Mouse (Mus musculus) bone marrow macrophage, adult 2 months (primary cell): Measurements from ENCODE around the gene Mrpl43.
A peak's percentile ranks its signal among the peaks of the same experiment; 100 is the strongest.

Experiments used
- CTCF ChIP-seq: IDR thresholded peaks from 2 replicates; pipeline ENCODE4 v1.5.1; 2012; ENCODE audit warnings: low read depth, mild to moderate bottlenecking, low read length, moderate library complexity
- POLR2A ChIP-seq: IDR thresholded peaks from 2 replicates; pipeline ENCODE4 v1.6.1; 2012; ENCODE audit warnings: mild to moderate bottlenecking, low read depth, low read length, borderline replicate concordance

DNA sequence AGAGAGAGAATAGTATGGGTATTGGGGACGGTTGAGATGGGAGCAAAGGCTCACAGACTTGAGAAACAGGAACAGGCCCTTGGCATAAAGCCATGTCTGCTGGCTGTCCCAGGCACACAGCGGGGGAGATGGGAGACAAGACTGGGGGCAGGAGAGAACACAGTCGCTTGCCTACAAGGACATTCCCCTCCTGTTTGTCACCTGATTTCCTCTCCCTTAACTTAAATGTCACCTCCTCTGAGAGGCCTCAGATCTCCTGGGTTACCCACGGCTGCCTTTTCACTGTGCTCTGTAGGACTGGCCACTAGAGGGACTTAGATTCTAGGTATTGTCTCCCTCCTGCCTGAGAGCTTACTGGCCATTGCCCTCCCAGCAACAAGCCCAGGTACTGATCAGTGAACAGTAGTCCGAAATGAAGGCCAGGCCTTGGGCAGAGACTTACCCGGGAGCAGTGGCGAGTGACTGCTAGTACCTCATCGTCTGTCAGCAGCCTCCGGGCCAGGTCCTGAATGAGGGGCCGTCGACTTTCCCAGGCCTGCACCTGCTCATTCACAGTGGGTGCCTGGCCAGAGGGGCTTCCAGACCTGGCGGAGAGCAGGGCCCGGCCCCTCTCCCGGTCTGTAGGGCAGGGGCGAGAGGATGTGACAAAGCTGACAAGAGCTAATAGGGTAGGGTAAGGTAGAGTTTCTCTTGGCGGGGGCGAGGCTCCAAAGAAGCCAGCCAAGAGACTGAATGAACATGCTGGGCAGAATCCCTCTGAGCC lies 26.5 kb upstream of the Mrpl43 start:
- no peak for TF ChIP-seq POLR2A
- TF ChIP-seq CTCF: peak; percentile 89
